ENCODE assay signal across 8 mouse cellular contexts in genomic region chr11:86543960-86544638, GRCm38 (mm10). TPM values are rescaled to one million over a fixed set of nuclear protein-coding genes. Genes with fewer than 3 reads are reported as not detected.
DNase-seq lines count a peak whose midpoint lies in the region; ATAC-seq and TF ChIP-seq lines count a peak whose summit lies in the region.

No protein-coding gene starts in this region.

- no peaks in the 10 kb centered on the region; a peak in 1 of 4 replicates for H3K4me1 ChIP-seq in ES-E14 (ENCODE audit: control insufficient read depth in 2 of 2, insufficient read depth in 2 of 2, low read length in 2 of 2, poor library complexity in 1 of 2)
- peaks cover 13% of the 10 kb centered on the region for H3K4me1 ChIP-seq in hindbrain, embryonic 14.5 days (replicated peaks; ENCODE audit: control insufficient read depth, insufficient read depth, low read length)
- H3K4me1 ChIP-seq in liver, postnatal 0 days (ENCODE audit: insufficient read depth): peaks cover 19% of the 10 kb centered on the region

- H3K36me3 ChIP-seq in ES-E14 (ENCODE audit: control insufficient read depth, insufficient read depth, low read length, poor library complexity, severe bottlenecking): no peaks in the 10 kb centered on the region; the same call in 1 of the 2 replicates
- no peaks in the 10 kb centered on the region for H3K36me3 ChIP-seq in hindbrain, embryonic 14.5 days (replicated peaks; ENCODE audit: control insufficient read depth, insufficient read depth)
- H3K36me3 ChIP-seq in liver, postnatal 0 days (replicated peaks; ENCODE audit: insufficient read depth, low read length): peaks cover 2% of the 10 kb centered on the region; the same call in 1 of the 2 replicates

- peak overlapping the region; percentile 94 for H3K9ac ChIP-seq in ES-E14 (ENCODE audit: insufficient read depth, low read depth, low read length, poor library complexity, severe bottlenecking)
- peak overlapping the region; percentile 83 for H3K9ac ChIP-seq in hindbrain, embryonic 14.5 days
- peak overlapping the region; percentile 98 for H3K9ac ChIP-seq in liver, postnatal 0 days (replicated peaks)

- TF ChIP-seq EP300 in liver, postnatal 0 days (IDR thresholded peaks at IDR 0.05; ENCODE audit: low read depth): no peak

- no peaks in the 10 kb centered on the region for H3K9me3 ChIP-seq in ES-E14 (ENCODE audit: control insufficient read depth, insufficient read depth, low read depth, low read length)
- H3K9me3 ChIP-seq in hindbrain, embryonic 14.5 days (ENCODE audit: control insufficient read depth, low read length): no peaks in the 10 kb centered on the region
- no peaks in the 10 kb centered on the region for H3K9me3 ChIP-seq in liver, postnatal 0 days (ENCODE audit: low read length)

- peak; percentile 31 for DNase-seq in layer of hippocampus, adult 11-12 months (ENCODE audit: low spot score)
- DNase-seq in layer of hippocampus, adult 9-10 months (ENCODE audit: low spot score): no peak
- peak; percentile 17 for DNase-seq in ES-E14 (ENCODE audit: low read depth, low spot score)
- DNase-seq in embryo, embryonic 11 days: peak; percentile 34
- DNase-seq in hindbrain, embryonic 14.5 days (ENCODE audit: low spot score): no peak
- DNase-seq in liver, postnatal 0 days: no peak
- DNase-seq in testis, postnatal 14 days (ENCODE audit: low spot score): peak; percentile 80
- no peak for DNase-seq in urinary bladder, postnatal 4 days (ENCODE audit: low spot score in 2 of 2)

- no peaks in the 10 kb centered on the region for H3K27me3 ChIP-seq in hindbrain, embryonic 14.5 days (ENCODE audit: control insufficient read depth, insufficient read depth, low read length)
- no peaks in the 10 kb centered on the region for H3K27me3 ChIP-seq in liver, postnatal 0 days (ENCODE audit: insufficient read depth, low read length)

- TF ChIP-seq CTCF in liver, postnatal 0 days (IDR thresholded peaks at IDR 0.05; ENCODE audit: low read depth): no peak

- in situ Hi-C loops in ES-E14 (cut with MboI; ENCODE audit: low sequenced_read_pairs in 2 of 2, unreplicated experiment in 2 of 2): no loop called here

- peak overlapping the region; percentile 56 for H3K4me2 ChIP-seq in hindbrain, embryonic 14.5 days (replicated peaks)
- H3K4me2 ChIP-seq in liver, postnatal 0 days (ENCODE audit: low read depth, low read length): peak overlapping the region; percentile 80

- H3K27ac ChIP-seq in ES-E14 (ENCODE audit: insufficient read depth, low read depth, low read length, poor library complexity, severe bottlenecking): peak overlapping the region; percentile 51
- H3K27ac ChIP-seq in hindbrain, embryonic 14.5 days: peak overlapping the region; percentile 84
- peak overlapping the region; percentile 95 for H3K27ac ChIP-seq in liver, postnatal 0 days (ENCODE audit: low read depth)

- WGBS in hindbrain, embryonic 14.5 days: 1% methylated on average over 37 of the region's 50 CpGs
- WGBS in liver, postnatal 0 days (ENCODE audit: insufficient replicate concordance): under 1% methylated on average over 38 of the region's 50 CpGs

- peak; percentile 87 for ATAC-seq in hindbrain, embryonic 14.5 days (ENCODE audit: low FRiP score)
- ATAC-seq in liver, postnatal 0 days: peak; percentile 67

- H3K4me3 ChIP-seq in ES-E14 (ENCODE audit: insufficient read depth in 1 of 2, low read depth in 1 of 2, low read length in 2 of 2, poor library complexity in 1 of 2, severe bottlenecking in 1 of 2): peak overlapping the region; percentile 70 to 85
- H3K4me3 ChIP-seq in hindbrain, embryonic 14.5 days (replicated peaks; ENCODE audit: low read length): peak overlapping the region; percentile 77
- H3K4me3 ChIP-seq in liver, postnatal 0 days (ENCODE audit: low read depth, low read length): peak overlapping the region; percentile 98

TF ChIP-seq in ES-E14, 5 proteins besides CTCF, POLR2A, EP300 and RAD21:
- no peak for TF ChIP-seq HCFC1 (IDR thresholded peaks at IDR 0.05; ENCODE audit: borderline replicate concordance, insufficient read depth, low read length)
- TF ChIP-seq MAFK (IDR thresholded peaks at IDR 0.05; ENCODE audit: insufficient read depth, low read depth, low read length): no peak
- no peak for TF ChIP-seq ZC3H11A (IDR thresholded peaks at IDR 0.05; ENCODE audit: borderline replicate concordance, low read depth, low read length)
- no peak for TF ChIP-seq CHD2 (IDR thresholded peaks at IDR 0.05; ENCODE audit: low read depth, low read length)
- TF ChIP-seq ZNF384 (IDR thresholded peaks at IDR 0.05; ENCODE audit: low read depth, low read length): no peak

RNA-seq across cellular contexts. Expression of gene Rps6kb1, which starts 0.5 kb away (rescaled TPM):
- 41.4 and 43.1 TPM in 2 replicates for total RNA-seq in ES-E14 (2012; rRNA removed)
- 45.1 and 51.9 TPM in 2 replicates for polyA plus RNA-seq in hindbrain, embryonic 14.5 days (2014; fragmentation: Nextera tagmentation; extraction: Ambion mirVana)
- 20.6 and 23.6 TPM in 2 replicates for polyA plus RNA-seq in liver, postnatal 0 days (2015; fragmentation: Nextera tagmentation; extraction: Ambion mirVana)

RNA-seq across cellular contexts. Expression of gene Tubd1, which starts 0.7 kb away (rescaled TPM):
- total RNA-seq in ES-E14 (2012; rRNA removed): 3.0 and 6.5 TPM in 2 replicates
- polyA plus RNA-seq in hindbrain, embryonic 14.5 days (2014; fragmentation: Nextera tagmentation; extraction: Ambion mirVana): 5.8 and 6.1 TPM in 2 replicates
- polyA plus RNA-seq in liver, postnatal 0 days (2015; fragmentation: Nextera tagmentation; extraction: Ambion mirVana): 4.3 and 4.4 TPM in 2 replicates

RNA-seq across cellular contexts. Expression of gene Rnft1, which starts 59.6 kb away (rescaled TPM):
- total RNA-seq in ES-E14 (2012; rRNA removed): 33.5 and 34.5 TPM in 2 replicates
- 15.7 and 17.6 TPM in 2 replicates for polyA plus RNA-seq in hindbrain, embryonic 14.5 days (2014; fragmentation: Nextera tagmentation; extraction: Ambion mirVana)
- 19.8 and 20.1 TPM in 2 replicates for polyA plus RNA-seq in liver, postnatal 0 days (2015; fragmentation: Nextera tagmentation; extraction: Ambion mirVana)

Comparison
In these comparisons a context has a peak if more than half of its experiments do, and no peak if none do; other contexts are left out.
1. DNase-seq: peak in layer of hippocampus, adult 11-12 months (single experiment), ES-E14 (single experiment), embryo, embryonic 11 days (single experiment) and testis, postnatal 14 days (single experiment); none in layer of hippocampus, adult 9-10 months (single experiment), hindbrain, embryonic 14.5 days (single experiment), liver, postnatal 0 days (single experiment) and urinary bladder, postnatal 4 days (0 of 2).
2. Peak in every context shown above with its lines, with median percentiles within 50 percentile points of each other: H3K27ac ChIP-seq, H3K4me3 ChIP-seq and H3K9ac ChIP-seq.